Mouse (Mus musculus) liver, embryonic 16.5 days (tissue): ENCODE results near the gene Krtap5-1. TPM values are rescaled to one million over a fixed set of nuclear protein-coding genes. Genes with fewer than 3 reads are reported as not detected.
A peak's percentile ranks its signal among the peaks of the same experiment; 100 is the strongest.
"Not testable (repeated sequence)": the region's sequence is repeated elsewhere in the genome, so short reads cannot be mapped to it uniquely, and the experiment has no call there.

Source experiments
- ATAC-seq: fragments of 200-750 bp; cut with Nextera tagmentation; 2 replicates; pipeline ENCODE4 v1.8.0; 2017; ENCODE audit warnings: low read depth, mild to moderate bottlenecking, moderate number of reproducible peaks, moderate library complexity
- H3K27ac ChIP-seq: fragments of 300-500 bp; sonication (generic); 2 replicates; pipeline ENCODE4 v1.5.1; 2014; ENCODE audit warnings: mild to moderate bottlenecking, low read length
- H3K27me3 ChIP-seq: fragments of 300-500 bp; sonication (generic); 2 replicates; pipeline ENCODE4 v1.6.1; 2014; ENCODE audit warnings: low read depth, low read length, mixed read lengths; ENCODE audit not compliant: control insufficient read depth, insufficient read depth
- H3K36me3 ChIP-seq: fragments of 300-500 bp; sonication (generic); 2 replicates; pipeline ENCODE4 v1.6.1; 2014; ENCODE audit warnings: mild to moderate bottlenecking; ENCODE audit not compliant: control insufficient read depth, insufficient read depth
- H3K4me1 ChIP-seq: fragments of 300-500 bp; sonication (generic); 2 replicates; pipeline ENCODE4 v1.6.1; 2014; ENCODE audit warnings: low read depth, low read length, mixed read lengths; ENCODE audit not compliant: control insufficient read depth
- H3K4me2 ChIP-seq: fragments of 300-500 bp; sonication (generic); 2 replicates; pipeline ENCODE4 v1.6.1; 2014; ENCODE audit warnings: low read depth, low read length, mixed read lengths
- H3K4me3 ChIP-seq: fragments of 300-500 bp; sonication (generic); 2 replicates; pipeline ENCODE4 v1.5.1; 2014; ENCODE audit warnings: low read depth, mild to moderate bottlenecking, low read length
- H3K9ac ChIP-seq: fragments of 300-500 bp; sonication (generic); 2 replicates; pipeline ENCODE4 v1.6.1; 2014; ENCODE audit warnings: low read depth, low read length
- H3K9me3 ChIP-seq: fragments of 300-500 bp; sonication (generic); replicated peaks from 2 replicates; pipeline ENCODE4 v1.6.1; 2016; ENCODE audit warnings: low read length; ENCODE audit not compliant: control insufficient read depth
- WGBS: fragments of 180-500 bp; shearing (Covaris S2); extraction: QIAGEN DNeasy Blood & Tissue Kit; methylation state at CpG from one replicate; pipeline ENCODE4 v1.1.7; 2014; ENCODE audit not compliant: insufficient replicate concordance; 5-methylcytosine and 5-hydroxymethylcytosine counted together
- polyA plus RNA-seq: library from polyadenylated mRNA; unstranded; fragments of >200 nt; fragmentation: Nextera tagmentation; extraction: Ambion mirVana; gene quantifications from 2 replicates; pipeline ENCODE4 v1.2.1, GENCODE M21; 2015

Krtap5-1 gene
- polyA plus RNA-seq, 1 experiment from 2014 or later: not detected

GRCm38 (mm10) chr7:142328507-142328906 lies 31.6 kb upstream of the Krtap5-1 start:
- H3K27me3 ChIP-seq: no peaks in the 10 kb centered on the region
- H3K4me1 ChIP-seq: peaks cover 21% of the 10 kb centered on the region
- ATAC-seq: no peak
- H3K4me3 ChIP-seq: no peak overlapping the region
- H3K36me3 ChIP-seq: no peaks in the 10 kb centered on the region
- WGBS: 60% methylated on average over 3 of the region's 3 CpGs
- no peak overlapping the region for H3K9ac ChIP-seq
- no peak overlapping the region for H3K27ac ChIP-seq
- H3K9me3 ChIP-seq: no peaks in the 10 kb centered on the region
- no peak overlapping the region for H3K4me2 ChIP-seq

GRCm38 (mm10) chr7:142326714-142327445 lies 30.0 kb upstream of the Krtap5-1 start:
- Histone ChIP-seq H3K36me3 (no peaks in the 10 kb centered on the region), H3K9me3 (no peaks in the 10 kb centered on the region), H3K27ac (0 out of 2 replicates have a peak overlapping the region, but pooled peaks have one; percentile 17), H3K9ac (no peak overlapping the region), H3K27me3 (no peaks in the 10 kb centered on the region), H3K4me2 (no peak overlapping the region), H3K4me3 (no peak overlapping the region), H3K4me1 (peaks cover 16% of the 10 kb centered on the region)
- no peak for ATAC-seq
- 41% methylated on average over 9 of the region's 9 CpGs for WGBS

- Histone ChIP-seq H3K9ac (no peak overlapping the region), H3K36me3 (no peaks in the 10 kb centered on the region), H3K27ac (no peak overlapping the region), H3K4me3 (no peak overlapping the region), H3K27me3 (no peaks in the 10 kb centered on the region), H3K9me3 (no peaks in the 10 kb centered on the region), H3K4me2 (no peak overlapping the region), H3K4me1 (no peaks in the 10 kb centered on the region)
- ATAC-seq: no peak
- 71% methylated on average over 12 of the region's 12 CpGs for WGBS
These were observed 26.6 kb upstream of the Krtap5-1 start for GRCm38 (mm10) chr7:142323396-142324117.

- Histone ChIP-seq H3K4me1 (peaks cover 4% of the 10 kb centered on the region), H3K4me3 (no peak overlapping the region), H3K9ac (no peak overlapping the region), H3K27ac (no peak overlapping the region), H3K9me3 (no peaks in the 10 kb centered on the region), H3K4me2 (no peak overlapping the region), H3K36me3 (no peaks in the 10 kb centered on the region), H3K27me3 (no peaks in the 10 kb centered on the region)
- WGBS: 79% methylated on average over 6 of the region's 6 CpGs
- no peak for ATAC-seq
These were observed 25.7 kb upstream of the Krtap5-1 start for GRCm38 (mm10) chr7:142322641-142323040.

GRCm38 (mm10) chr7:142321637-142322306 lies 24.9 kb upstream of the Krtap5-1 start:
- not testable (repeated sequence) for H3K9ac ChIP-seq, ATAC-seq

GRCm38 (mm10) chr7:142320906-142321305 lies 24.0 kb upstream of the Krtap5-1 start:
- Histone ChIP-seq H3K27me3 (no peaks in the 10 kb centered on the region), H3K36me3 (no peaks in the 10 kb centered on the region), H3K9me3 (no peaks in the 10 kb centered on the region), H3K27ac (no peak overlapping the region), H3K4me1 (peaks cover 13% of the 10 kb centered on the region), H3K4me3 (no peak overlapping the region), H3K4me2 (no peak overlapping the region), H3K9ac (no peak overlapping the region)
- WGBS: 24% methylated on average over 2 of the region's 2 CpGs
- ATAC-seq: no peak

More at GRCm38 (mm10) chr7:142321637-142322306, 24.9 kb upstream of the Krtap5-1 start:
- H3K4me3 ChIP-seq, H3K36me3 ChIP-seq, H3K27me3 ChIP-seq, H3K27ac ChIP-seq, H3K4me2 ChIP-seq, H3K9me3 ChIP-seq: not testable (repeated sequence)
- WGBS: 63% methylated on average over 3 of the region's 10 CpGs
- peaks cover 13% of the 10 kb centered on the region for H3K4me1 ChIP-seq

- Histone ChIP-seq H3K36me3 (no peaks in the 10 kb centered on the region), H3K9ac (no peak overlapping the region), H3K4me2 (no peak overlapping the region), H3K9me3 (no peaks in the 10 kb centered on the region), H3K4me3 (no peak overlapping the region), H3K4me1 (peaks cover 13% of the 10 kb centered on the region), H3K27ac (no peak overlapping the region), H3K27me3 (no peaks in the 10 kb centered on the region)
- 83% methylated on average over 11 of the region's 11 CpGs for WGBS
- ATAC-seq: no peak
These were observed 22.2 kb upstream of the Krtap5-1 start for GRCm38 (mm10) chr7:142319124-142319523.

GRCm38 (mm10) chr7:142317216-142317615 lies 20.3 kb upstream of the Krtap5-1 start:
- Histone ChIP-seq H3K27me3 (no peaks in the 10 kb centered on the region), H3K36me3 (no peaks in the 10 kb centered on the region), H3K9me3 (no peaks in the 10 kb centered on the region), H3K4me1 (peaks cover 13% of the 10 kb centered on the region), H3K9ac (no peak overlapping the region), H3K4me3 (no peak overlapping the region), H3K27ac (no peak overlapping the region), H3K4me2 (no peak overlapping the region)
- ATAC-seq: no peak
- 68% methylated on average over 5 of the region's 5 CpGs for WGBS

GRCm38 (mm10) chr7:142316558-142316957 lies 19.6 kb upstream of the Krtap5-1 start:
- H3K4me1 ChIP-seq: peaks cover 13% of the 10 kb centered on the region
- H3K36me3 ChIP-seq: no peaks in the 10 kb centered on the region
- ATAC-seq: no peak
- H3K27ac ChIP-seq: no peak overlapping the region
- H3K27me3 ChIP-seq: no peaks in the 10 kb centered on the region
- H3K4me2 ChIP-seq: no peak overlapping the region
- no peaks in the 10 kb centered on the region for H3K9me3 ChIP-seq
- no peak overlapping the region for H3K9ac ChIP-seq
- WGBS: 33% methylated on average over 6 of the region's 6 CpGs
- H3K4me3 ChIP-seq: no peak overlapping the region
